Mouse (Mus musculus) frontal cortex, adult (tissue): ENCODE results near the gene Stmn1.

Experiments
- ATAC-seq: cut with Nextera tagmentation; 2 replicates; pipeline ENCODE4 v1.9.2; 2017; ENCODE audit warnings: mild to moderate bottlenecking, moderate library complexity, mixed read lengths; ENCODE audit not compliant: low TSS enrichment

Gene Stmn1

GRCm38 (mm10) chr4:134458856-134459255 is 9.3 kb upstream of the Stmn1 start:
- peak; percentile 42; the same call in 1 of the 2 replicates for ATAC-seq

GRCm38 (mm10) chr4:134460277-134460676 is 7.8 kb upstream of the Stmn1 start:
- no peak for ATAC-seq

- ATAC-seq: no peak
Observed at GRCm38 (mm10) chr4:134461252-134461651, 6.9 kb upstream of the Stmn1 start.

DNA sequence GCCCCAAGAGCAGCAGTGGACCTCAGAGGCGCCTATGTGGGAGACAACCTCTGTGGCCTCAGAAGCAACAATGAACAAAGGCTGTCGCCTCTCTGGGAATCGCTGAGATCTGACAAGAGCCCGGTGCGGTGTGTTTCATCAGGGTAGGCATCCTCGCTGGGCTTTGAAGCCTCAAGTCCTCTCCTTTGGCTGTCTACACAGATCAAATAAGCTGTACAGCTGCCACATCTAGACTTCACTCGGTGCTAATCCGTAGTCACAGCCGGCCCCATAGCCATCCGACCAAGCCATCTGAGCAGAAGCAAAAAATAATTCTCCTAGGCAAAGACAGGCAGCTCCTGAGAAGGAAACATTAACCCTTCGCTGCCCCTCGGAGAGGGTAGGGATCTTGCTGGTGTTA is 2.3 kb upstream of the Stmn1 start:
- ATAC-seq: no peak

DNA sequence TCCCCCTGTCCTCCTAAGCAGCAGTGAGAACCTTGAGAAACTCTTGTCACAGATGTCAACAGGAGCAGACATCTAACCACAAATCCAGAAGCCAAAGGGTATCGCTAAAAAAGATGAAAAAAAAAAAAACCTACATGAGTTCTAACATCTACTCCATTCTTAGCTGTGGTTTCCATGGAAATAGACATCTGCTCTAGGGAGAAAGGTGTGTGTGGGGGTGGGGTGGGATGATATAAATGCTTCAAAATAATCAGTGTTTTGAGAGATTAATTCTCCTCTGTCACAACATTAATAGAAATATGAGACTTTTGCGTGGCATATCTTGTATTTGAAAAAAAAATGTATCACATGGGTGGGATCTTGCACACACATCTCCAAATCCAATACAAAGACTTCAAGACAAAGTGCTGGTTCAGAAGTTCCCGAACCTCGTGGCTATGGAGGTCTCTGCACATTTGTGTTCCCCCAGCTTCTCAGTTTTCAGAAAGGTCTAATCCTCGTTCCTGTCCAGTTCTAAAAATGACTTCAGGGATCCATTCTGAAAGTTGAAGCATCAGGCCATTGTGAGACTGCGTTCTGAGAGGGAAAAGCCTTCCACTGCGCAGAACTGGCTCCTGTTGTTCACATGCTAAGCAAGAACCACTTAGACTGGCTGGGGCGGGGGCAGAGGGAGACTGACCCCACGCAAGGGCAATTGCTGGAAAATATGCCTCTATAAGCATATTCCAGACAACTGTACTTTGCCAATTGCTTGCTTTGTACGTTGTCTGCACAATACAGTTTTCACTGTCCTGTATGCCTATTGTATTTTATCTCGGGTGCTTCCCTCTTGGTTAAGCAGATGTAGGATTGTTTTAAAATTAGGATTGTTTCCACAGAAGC is 1.5 kb upstream of the Stmn1 start:
- ATAC-seq: no peak

- ATAC-seq: peak; percentile 8; the same call in 1 of the 2 replicates
Observed at GRCm38 (mm10) chr4:134467435-134468214, 495 bp upstream of the Stmn1 start.

- ATAC-seq: peak; percentile 56
Observed at GRCm38 (mm10) chr4:134468578-134469266, 602 bp downstream of the Stmn1 start.

GRCm38 (mm10) chr4:134469341-134469796 is 1.2 kb downstream of the Stmn1 start:
- no peak for ATAC-seq

DNA sequence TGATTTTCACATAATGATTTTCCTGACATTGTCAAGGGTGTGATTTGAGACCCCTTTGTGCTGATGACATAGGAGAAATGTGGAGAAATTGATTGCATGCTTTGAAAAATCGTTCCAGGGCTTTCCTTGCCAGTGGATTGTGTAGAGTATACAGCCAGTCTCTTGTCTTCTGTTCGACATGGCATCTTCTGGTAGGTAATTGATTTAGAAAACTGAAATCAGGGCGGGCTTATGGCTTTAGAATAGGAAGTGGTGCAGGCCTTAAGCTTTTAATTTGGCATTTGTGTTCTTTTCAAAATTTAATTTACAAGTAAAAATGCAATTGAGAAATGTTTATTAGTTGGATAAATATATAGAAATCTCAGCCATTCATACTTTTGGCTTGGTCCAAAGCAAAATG is 1.9 kb downstream of the Stmn1 start:
- no peak for ATAC-seq

DNA sequence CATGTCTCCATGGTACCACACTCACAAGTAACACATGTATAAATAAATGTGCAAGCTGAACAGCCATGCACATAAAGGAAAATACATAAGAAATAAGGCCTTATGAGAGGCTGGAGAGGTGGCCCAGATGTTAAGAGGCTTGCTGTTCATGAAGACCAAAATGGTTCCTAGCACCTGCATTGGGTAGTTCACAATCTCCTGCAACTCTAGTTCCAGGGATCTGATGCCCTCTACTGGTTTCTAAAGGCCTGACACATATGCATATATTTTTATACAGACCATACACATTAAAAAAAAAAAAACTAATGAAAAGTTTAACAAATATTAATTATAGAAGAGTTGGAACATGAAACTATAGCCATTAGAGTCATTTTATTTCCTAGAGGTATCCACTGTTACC is 3.3 kb downstream of the Stmn1 start:
- ATAC-seq: no peak

DNA sequence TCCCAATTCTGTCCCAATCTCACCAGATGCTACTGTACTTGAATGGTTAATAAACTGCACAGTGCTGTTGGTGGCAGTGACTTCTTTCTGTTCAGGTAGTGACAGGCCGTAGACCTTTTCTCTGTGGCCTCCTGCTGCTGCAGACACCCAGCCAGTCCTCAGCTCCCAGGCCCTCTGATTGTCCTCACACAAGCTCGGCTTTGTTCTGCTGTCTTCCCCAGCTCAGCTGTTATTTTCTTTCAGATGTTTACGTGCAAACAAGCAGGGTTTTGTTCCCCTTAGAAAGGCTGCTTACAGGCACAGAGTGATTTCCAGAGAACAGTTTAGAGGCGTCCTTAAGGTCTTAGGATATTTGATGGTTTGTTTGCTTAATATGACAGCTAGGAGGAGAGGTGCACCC is 5.6 kb downstream of the Stmn1 start:
- ATAC-seq: no peak

- ATAC-seq: peak; percentile 28
Observed at GRCm38 (mm10) chr4:134474240-134474639, 6.1 kb downstream of the Stmn1 start.

GRCm38 (mm10) chr4:134476899-134477298 is 8.8 kb downstream of the Stmn1 start:
- no peak for ATAC-seq

- ATAC-seq: peak; percentile 55
Observed at GRCm38 (mm10) chr4:134478031-134478430, 9.9 kb downstream of the Stmn1 start.

GRCm38 (mm10) chr4:134479839-134480238 is 11.7 kb downstream of the Stmn1 start:
- no peak for ATAC-seq

DNA sequence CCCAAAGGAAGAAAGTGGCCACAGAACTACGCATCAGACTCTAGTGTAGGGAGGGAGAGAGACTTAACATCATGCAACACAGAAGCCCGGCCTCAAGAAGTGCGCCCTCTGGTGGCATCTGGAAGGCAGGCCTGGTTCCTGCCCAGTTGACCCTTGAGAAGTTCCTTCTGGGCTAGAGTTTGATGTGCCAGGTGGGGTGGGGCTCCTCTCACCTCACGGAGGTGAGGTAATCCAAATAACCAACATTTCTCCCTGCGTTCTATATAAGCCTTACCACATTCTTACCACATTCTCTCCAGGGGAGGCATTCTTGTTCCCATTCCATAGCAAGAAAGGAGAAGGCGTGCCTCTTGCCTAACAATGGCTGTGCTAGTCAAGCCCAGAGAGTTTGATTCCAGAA is 12.7 kb downstream of the Stmn1 start:
- ATAC-seq: peak; percentile 21; the same call in 1 of the 2 replicates

DNA sequence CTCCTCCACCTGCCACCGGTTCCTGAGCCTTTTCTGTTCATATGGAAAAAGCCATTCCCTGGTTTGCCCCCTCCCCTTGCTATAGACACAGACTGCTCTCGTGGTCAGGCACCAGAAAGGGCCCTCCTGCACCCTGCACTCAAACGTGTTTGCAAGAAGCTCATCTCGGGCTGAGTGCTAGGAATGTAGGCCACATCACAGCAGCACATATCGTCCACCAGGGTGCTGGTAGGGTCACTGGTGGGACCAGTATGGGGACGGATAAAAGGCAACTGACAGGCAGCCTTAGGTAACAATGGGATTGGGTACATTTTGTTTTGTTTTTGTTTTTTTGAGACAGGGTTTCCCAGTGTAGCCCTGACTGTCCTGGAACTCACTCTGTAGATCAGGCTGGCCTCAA is 13.2 kb downstream of the Stmn1 start:
- ATAC-seq: no peak

GRCm38 (mm10) chr4:134482442-134482841 is 14.3 kb downstream of the Stmn1 start:
- no peak for ATAC-seq

DNA sequence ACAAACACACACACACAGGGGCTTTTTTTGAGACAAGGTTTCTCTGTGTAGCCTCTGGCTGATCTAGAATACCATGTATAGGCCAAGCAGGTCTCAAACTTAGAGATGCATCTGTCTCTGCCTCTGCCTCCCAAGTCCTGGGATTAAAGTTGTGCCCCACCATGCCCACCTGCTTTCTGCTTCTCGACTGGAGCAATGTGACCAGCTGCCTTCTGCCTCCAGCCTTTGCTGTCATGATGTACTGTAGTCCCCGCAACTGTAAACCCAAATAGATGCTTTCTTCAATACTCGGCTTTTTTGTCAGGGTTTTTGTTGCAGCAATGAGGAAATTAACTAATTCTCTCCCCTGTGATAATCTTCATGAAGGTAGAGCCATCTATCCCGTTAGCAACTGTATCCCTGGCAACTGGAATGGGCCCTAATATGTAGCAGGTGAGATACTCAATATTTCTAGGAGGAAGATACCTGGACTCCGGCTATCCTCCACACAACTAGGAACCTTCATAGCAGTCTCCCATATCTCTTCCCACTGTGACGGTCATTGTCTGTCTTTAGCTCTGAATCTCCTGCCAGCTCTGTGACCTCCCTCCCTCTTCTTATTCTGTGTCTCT is 15.1 kb downstream of the Stmn1 start:
- no peak for ATAC-seq

DNA sequence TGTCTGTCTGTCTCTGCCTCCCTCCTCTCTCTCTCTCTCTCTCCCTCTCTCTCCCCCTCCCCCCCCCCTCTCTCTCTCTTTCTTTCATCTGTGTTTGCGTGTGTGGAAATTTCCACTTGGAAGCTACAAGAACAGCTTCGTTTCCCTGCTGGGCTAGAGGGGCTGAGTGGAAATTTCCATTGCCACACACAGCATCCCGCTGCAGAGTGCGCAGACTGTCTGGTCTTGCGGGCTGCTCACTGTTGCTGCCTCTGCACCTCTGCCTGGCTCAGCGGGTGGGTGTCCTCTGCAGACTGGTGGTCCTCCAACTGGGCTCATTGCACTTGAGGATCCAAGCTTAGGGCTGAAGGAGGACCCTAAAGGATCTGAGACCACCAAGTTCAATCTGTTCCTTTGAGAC is 15.6 kb downstream of the Stmn1 start:
- ATAC-seq: peak; percentile 69

GRCm38 (mm10) chr4:134484231-134484630 is 16.1 kb downstream of the Stmn1 start:
- no peak for ATAC-seq
